Mouse (Mus musculus) adrenal gland (tissue): ENCODE data around the gene Ubr4.

ENCODE experiments used
- intact Hi-C: fragments of 180-260 bp; cut with DNase I; formaldehyde crosslinking; loops from one replicate; pipeline ENCODE4 v1.15.1; 2025

Ubr4 gene

GRCm38 (mm10) chr4:139422409-139422808, 70.0 kb downstream of the Ubr4 start:
- intact Hi-C loops: loop anchor here (5.0 kb wide), 1 partner anchor 40 kb away; no protein-coding TSS in a partner anchor

- intact Hi-C loops: loop anchor here (5.0 kb wide), 1 partner anchor 39 kb away; no protein-coding TSS in a partner anchor
Observed at GRCm38 (mm10) chr4:139423270-139423669, 70.9 kb downstream of the Ubr4 start.

- intact Hi-C loops: no loop called here
Observed at GRCm38 (mm10) chr4:139430176-139430575, 77.8 kb downstream of the Ubr4 start.

- intact Hi-C loops: no loop called here
Observed at GRCm38 (mm10) chr4:139430891-139431290, 78.5 kb downstream of the Ubr4 start.

- intact Hi-C loops: no loop called here
Observed at GRCm38 (mm10) chr4:139432966-139433765, 80.8 kb downstream of the Ubr4 start.

- intact Hi-C loops: no loop called here
Observed at GRCm38 (mm10) chr4:139441244-139441643, 88.8 kb downstream of the Ubr4 start.

- intact Hi-C loops: no loop called here
Observed at GRCm38 (mm10) chr4:139441806-139442205, 89.4 kb downstream of the Ubr4 start.

- intact Hi-C loops: no loop called here
Observed at GRCm38 (mm10) chr4:139442391-139443355, 90.3 kb downstream of the Ubr4 start.

- intact Hi-C loops: no loop called here
Observed at GRCm38 (mm10) chr4:139444315-139444714, 91.9 kb downstream of the Ubr4 start.

GRCm38 (mm10) chr4:139446176-139446575, 93.8 kb downstream of the Ubr4 start:
- intact Hi-C loops: no loop called here

- intact Hi-C loops: no loop called here
Observed at GRCm38 (mm10) chr4:139446731-139447675, 94.6 kb downstream of the Ubr4 start.

- intact Hi-C loops: no loop called here
Observed at GRCm38 (mm10) chr4:139452944-139453700, 100.7 kb downstream of the Ubr4 start.

GRCm38 (mm10) chr4:139454339-139454738, 101.9 kb downstream of the Ubr4 start:
- intact Hi-C loops: no loop called here

- intact Hi-C loops: loop anchor here (5.0 kb wide), 1 partner anchor 38 kb away; no protein-coding TSS in a partner anchor
Observed at GRCm38 (mm10) chr4:139459970-139460369, 107.6 kb downstream of the Ubr4 start.

GRCm38 (mm10) chr4:139464163-139464562, 111.8 kb downstream of the Ubr4 start:
- intact Hi-C loops: loop anchor here (5.0 kb wide), 1 partner anchor 42 kb away; no protein-coding TSS in a partner anchor

GRCm38 (mm10) chr4:139466541-139466940, 114.1 kb downstream of the Ubr4 start:
- intact Hi-C loops: no loop called here

- intact Hi-C loops: loop anchor here (2.0 to 5.0 kb wide), 2 partner anchors 142 to 167 kb away; no protein-coding TSS in a partner anchor
Observed at GRCm38 (mm10) chr4:139470198-139470597, 117.8 kb downstream of the Ubr4 start.

GRCm38 (mm10) chr4:139476663-139477625, 124.5 kb downstream of the Ubr4 start:
- intact Hi-C loops: no loop called here

- intact Hi-C loops: no loop called here
Observed at GRCm38 (mm10) chr4:139477983-139478382, 125.6 kb downstream of the Ubr4 start.
